Mouse (Mus musculus) heart, embryonic 14.5 days (tissue): ENCODE measurements around the gene Wdr83. TPM values are rescaled to one million over a fixed set of nuclear protein-coding genes. Genes with fewer than 3 reads are reported as not detected.

ENCODE experiments used
- ATAC-seq: fragments of 200-750 bp; cut with Nextera tagmentation; 2 replicates; pipeline ENCODE4 v1.8.0; 2017; ENCODE audit warnings: low read depth, moderate TSS enrichment; ENCODE audit not compliant: insufficient number of reproducible peaks, insufficient read depth, low FRiP score
- H3K27ac ChIP-seq, 2 experiments: fragments of 200-500 bp in 1 of 2; fragments of 300-500 bp in 1 of 2; sonication (generic) in 1 of 2; replicated peaks in 1 of 2; 2 replicates each; pipeline ENCODE4 v1.5.1; 2012 to 2014; ENCODE audit warnings: low read depth in 2 of 2, low read length in 2 of 2, control low read depth in 1 of 2, mild to moderate bottlenecking in 1 of 2, mixed read lengths in 1 of 2; ENCODE audit not compliant: control insufficient read depth in 1 of 2, insufficient read depth in 1 of 2
- H3K27me3 ChIP-seq: fragments of 300-500 bp; sonication (generic); 2 replicates; pipeline ENCODE4 v1.6.1; 2014; ENCODE audit warnings: mild to moderate bottlenecking, low read length, control low read depth; ENCODE audit not compliant: control insufficient read depth, insufficient read depth
- H3K36me3 ChIP-seq: fragments of 300-500 bp; sonication (generic); 2 replicates; pipeline ENCODE4 v1.6.1; 2014; ENCODE audit warnings: mild to moderate bottlenecking, control low read depth, low read length, mixed read lengths; ENCODE audit not compliant: control insufficient read depth, insufficient read depth
- H3K4me1 ChIP-seq, 2 experiments: fragments of 200-500 bp in 1 of 2; fragments of 300-500 bp in 1 of 2; sonication (generic) in 1 of 2; 2 replicates each; pipeline ENCODE4 v1.6.1; 2012 to 2014; ENCODE audit warnings: low read length in 2 of 2, control low read depth in 1 of 2, mixed read lengths in 1 of 2; ENCODE audit not compliant: control insufficient read depth in 2 of 2, insufficient read depth in 2 of 2
- H3K4me2 ChIP-seq: fragments of 300-500 bp; sonication (generic); 2 replicates; pipeline ENCODE4 v1.6.1; 2014; ENCODE audit warnings: mild to moderate bottlenecking, low read length
- H3K4me3 ChIP-seq, 2 experiments: fragments of 200-500 bp in 1 of 2; fragments of 300-500 bp in 1 of 2; sonication (generic) in 1 of 2; 2 replicates each; pipeline ENCODE4 v1.5.1; 2012 to 2014; ENCODE audit warnings: low read length in 2 of 2, mild to moderate bottlenecking in 2 of 2, control low read depth in 1 of 2, low read depth in 1 of 2, moderate library complexity in 1 of 2; ENCODE audit not compliant: control insufficient read depth in 1 of 2, insufficient read depth in 1 of 2
- H3K9ac ChIP-seq: fragments of 300-500 bp; sonication (generic); 2 replicates; pipeline ENCODE4 v1.6.1; 2014; ENCODE audit warnings: mild to moderate bottlenecking, low read length
- H3K9me3 ChIP-seq: fragments of 300-500 bp; sonication (generic); 2 replicates; pipeline ENCODE4 v1.6.1; 2016; ENCODE audit warnings: low read length, control low read depth; ENCODE audit not compliant: control insufficient read depth
- WGBS: fragments of 180-500 bp; shearing (Covaris S2); extraction: QIAGEN DNeasy Blood & Tissue Kit; methylation state at CpG from one replicate; pipeline ENCODE4 v1.1.7; 2014; 5-methylcytosine and 5-hydroxymethylcytosine counted together
- microRNA-seq: library from miRNA; unstranded; fragments of <30 nt; microRNA quantifications from one replicate; pipeline ENCODE4, GENCODE M21; 2016
- polyA plus RNA-seq: library from polyadenylated mRNA; unstranded; fragments of >200 nt; fragmentation: Nextera tagmentation; extraction: Ambion mirVana; gene quantifications from 2 replicates; pipeline ENCODE4 v1.2.1, GENCODE M21; 2014

Gene Wdr83
- polyA plus RNA-seq, 1 experiment from 2014 or later: 43.0 TPM

- 5% methylated on average over 30 of the region's 30 CpGs for WGBS
Measured at GRCm38 (mm10) chr8:85025098-85025932, 55.8 kb downstream of the Wdr83 start, which contains the start of gene Asna1. Gene Asna1 (minus strand): TSS chr8:85025281.

More at GRCm38 (mm10) chr8:85025098-85025932, 55.8 kb downstream of the Wdr83 start, which contains the start of gene Asna1:
- no peaks in the 10 kb centered on the region for H3K9me3 ChIP-seq
- H3K4me1 ChIP-seq: peaks cover 11 to 33% of the 10 kb centered on the region in 2 experiments
- ATAC-seq: peak; percentile 81
- H3K9ac ChIP-seq: peak within 1 kb of the TSS; percentile 88
- H3K36me3 ChIP-seq: peaks cover 53% of the 10 kb centered on the region
- no peaks in the 10 kb centered on the region for H3K27me3 ChIP-seq
- H3K4me2 ChIP-seq: peak within 1 kb of the TSS; percentile 94
- peak within 1 kb of the TSS; percentile 72 to 84 for H3K27ac ChIP-seq
- peak within 1 kb of the TSS; percentile 87 to 97 for H3K4me3 ChIP-seq

Small RNAs within 50 kb of the gene (microRNA-seq; reads per million reads assigned to microRNA genes)
- gene Gm23388: not detected
- 1.1 reads per million for gene Mir7070

Other genes with a start within 250 kb of the Wdr83 start
- gene Gadd45gip1, start 249.8 kb downstream of the Wdr83 start, polyA plus RNA-seq: 49.9 and 53.0 TPM in 2 replicates
- 122 and 125 TPM in 2 replicates for gene Rad23a, start 240.6 kb downstream of the Wdr83 start, polyA plus RNA-seq
- gene Calr, start 234.4 kb downstream of the Wdr83 start, polyA plus RNA-seq: 500 and 527 TPM in 2 replicates
- gene Farsa, start 224.3 kb downstream of the Wdr83 start, polyA plus RNA-seq: 47.6 and 50.7 TPM in 2 replicates
- gene Syce2, start 209.2 kb downstream of the Wdr83 start, polyA plus RNA-seq: 23.7 and 25.2 TPM in 2 replicates
- gene Gcdh, start 187.4 kb downstream of the Wdr83 start, polyA plus RNA-seq: 34.0 and 38.6 TPM in 2 replicates
- 1.8 and 2.5 TPM in 2 replicates for gene Klf1, start 179.4 kb downstream of the Wdr83 start, polyA plus RNA-seq
- gene Dnase2a, start 172.7 kb downstream of the Wdr83 start, polyA plus RNA-seq: 4.5 and 5.5 TPM in 2 replicates
- 0.08 and 0.23 TPM in 2 replicates for gene Mast1, start 143.9 kb downstream of the Wdr83 start, polyA plus RNA-seq
- gene Rtbdn, start 134.3 kb downstream of the Wdr83 start, polyA plus RNA-seq: 0.12 TPM in 1 of 2 replicates, not detected in the other
- gene Gm49661, start 111.9 kb downstream of the Wdr83 start, polyA plus RNA-seq: not detected in 2 replicates
- gene Prdx2, start 111.7 kb downstream of the Wdr83 start, polyA plus RNA-seq: 792 and 804 TPM in 2 replicates
- 71.8 and 80.8 TPM in 2 replicates for gene Rnaseh2a, start 111.5 kb downstream of the Wdr83 start, polyA plus RNA-seq
- gene Junb, start 102.6 kb downstream of the Wdr83 start, polyA plus RNA-seq: 10.1 and 10.9 TPM in 2 replicates
- gene Hook2, start 90.7 kb downstream of the Wdr83 start, polyA plus RNA-seq: 5.0 and 5.1 TPM in 2 replicates
- not detected in 2 replicates for gene Best2, start 66.8 kb downstream of the Wdr83 start, polyA plus RNA-seq
- gene Asna1, start 56.0 kb downstream of the Wdr83 start, polyA plus RNA-seq: 91.5 and 109 TPM in 2 replicates
- 92.0 and 95.9 TPM in 2 replicates for gene Trir, start 54.5 kb downstream of the Wdr83 start, polyA plus RNA-seq
- gene Tnpo2, start 44.4 kb downstream of the Wdr83 start, polyA plus RNA-seq: 13.0 and 15.2 TPM in 2 replicates
- 16.6 and 21.6 TPM in 2 replicates for gene Fbxw9, start 21.3 kb downstream of the Wdr83 start, polyA plus RNA-seq
- gene Gm5741, start 13.3 kb downstream of the Wdr83 start, polyA plus RNA-seq: not detected in 2 replicates
- 50.7 and 55.8 TPM in 2 replicates for gene Dhps, start 9.5 kb downstream of the Wdr83 start, polyA plus RNA-seq
- gene Wdr83os, start 566 bp downstream of the Wdr83 start, polyA plus RNA-seq: 125 and 136 TPM in 2 replicates
- gene Man2b1, start 2.0 kb upstream of the Wdr83 start, polyA plus RNA-seq: 32.9 and 35.7 TPM in 2 replicates
- 0.80 and 1.1 TPM in 2 replicates for gene Zfp791, start 41.8 kb upstream of the Wdr83 start, polyA plus RNA-seq
- gene Cks1brt, start 70.6 kb upstream of the Wdr83 start, polyA plus RNA-seq: not detected in 2 replicates
- not detected in 2 replicates for gene Olfr371, start 144.7 kb upstream of the Wdr83 start, polyA plus RNA-seq
- 61.7 and 61.8 TPM in 2 replicates for gene Orc6, start 218.3 kb upstream of the Wdr83 start, polyA plus RNA-seq
- gene Vps35, start 218.5 kb upstream of the Wdr83 start, polyA plus RNA-seq: 106 and 110 TPM in 2 replicates